Mouse (Mus musculus) frontal cortex, adult 2 months (tissue): ENCODE measurements around the gene Dock8. TPM values are rescaled to one million over a fixed set of nuclear protein-coding genes. Genes with fewer than 3 reads are reported as not detected.
"Not testable (repeated sequence)": the region's sequence is repeated elsewhere in the genome, so short reads cannot be mapped to it uniquely, and the experiment has no call there.

ENCODE experiments used
- DNase-seq, 2 experiments: peaks; one replicate each; pipeline ENCODE4 v3.0.0; 2022; ENCODE audit warnings: low spot score in 1 of 2; ENCODE audit errors: extremely low spot score in 1 of 2
- polyA plus RNA-seq: library from polyadenylated mRNA; depleted of rRNA; stranded (reverse); fragments of >200 nt; gene quantifications from 2 replicates; pipeline ENCODE4 v1.2.3, GENCODE M21; 2012

The Dock8 gene
- polyA plus RNA-seq, 1 experiment: 2.1 TPM

DNA sequence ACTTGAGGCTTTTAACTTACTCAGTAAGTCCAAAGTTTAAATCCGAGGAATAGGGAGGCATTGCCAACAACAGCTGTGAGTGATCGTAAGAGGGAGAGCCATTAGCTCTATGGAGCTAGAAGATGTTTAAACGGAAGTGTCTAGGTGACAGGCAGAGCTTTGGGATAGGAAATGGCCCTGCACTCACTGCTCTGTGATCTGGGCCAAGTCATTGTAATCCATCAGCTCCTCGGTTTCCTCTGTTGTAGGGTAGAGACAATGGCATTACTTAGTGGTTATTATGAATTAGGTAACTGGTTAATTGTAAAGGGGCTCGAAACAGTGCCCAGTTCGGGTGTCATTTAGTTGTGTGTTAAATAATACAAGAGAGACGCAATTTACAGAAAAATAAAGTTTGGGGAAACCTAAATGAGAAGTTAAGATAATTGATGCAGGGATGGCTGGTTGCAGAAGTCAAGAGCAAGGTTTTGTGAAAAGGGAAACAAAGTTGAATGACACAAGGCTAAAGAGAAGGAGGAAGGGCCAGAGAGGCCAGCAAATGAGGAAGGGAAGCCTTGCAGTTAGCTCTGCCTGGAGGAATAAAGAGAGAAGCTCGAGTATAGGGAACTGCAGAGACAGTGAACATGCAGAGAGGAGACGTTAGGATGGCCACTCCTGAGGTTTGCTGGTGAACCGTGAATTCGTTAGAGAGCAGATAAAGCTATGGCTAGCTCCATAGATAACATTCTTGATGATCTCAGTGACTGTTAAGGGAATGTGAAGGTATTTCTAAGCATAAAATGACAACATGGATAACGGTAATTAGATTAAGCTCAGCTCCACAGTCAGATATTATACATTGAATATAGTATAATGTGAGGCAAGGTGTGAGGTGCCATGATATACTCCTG, 2.3 kb upstream of the Dock8 start:
- no peak for DNase-seq

DNA sequence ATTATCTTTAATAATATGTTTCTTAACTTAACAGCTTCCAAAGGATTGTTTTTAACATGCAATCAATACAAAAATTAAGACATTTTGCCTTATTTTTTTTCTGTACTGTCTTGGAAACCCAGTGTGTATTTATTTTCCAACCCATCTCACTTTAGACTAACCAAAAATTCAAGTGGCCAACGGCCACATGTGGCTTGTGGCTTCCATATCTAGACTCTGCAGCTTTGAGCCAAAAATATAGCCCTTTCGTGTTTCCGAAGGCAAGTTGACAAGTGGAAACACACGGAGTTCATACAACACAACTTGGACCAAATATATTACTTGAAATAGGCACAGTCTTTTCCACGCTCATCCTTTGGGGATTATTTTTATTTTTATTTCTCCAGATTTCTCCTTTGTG, 773 bp upstream of the Dock8 start:
- no peak for DNase-seq

DNA sequence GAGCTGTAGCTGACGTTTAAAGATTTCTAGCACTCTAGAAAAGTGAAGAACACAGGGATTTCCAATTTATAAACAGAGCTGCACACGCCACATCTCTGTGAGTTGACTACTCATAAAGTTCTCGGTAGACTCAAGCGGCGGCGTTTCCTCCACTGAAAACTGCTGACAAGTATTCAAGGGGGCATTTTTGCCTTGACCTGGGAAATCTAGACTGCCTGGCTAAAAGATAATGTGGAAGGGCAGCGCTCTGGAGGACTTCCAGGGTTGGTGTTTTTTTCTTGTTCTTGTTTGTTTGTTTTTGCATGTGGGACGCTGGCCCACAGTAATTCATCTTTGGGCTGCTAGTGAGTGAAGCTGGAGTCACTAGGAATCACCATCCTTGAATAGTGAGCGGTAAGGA, 819 bp downstream of the Dock8 start:
- no peak for DNase-seq

DNA sequence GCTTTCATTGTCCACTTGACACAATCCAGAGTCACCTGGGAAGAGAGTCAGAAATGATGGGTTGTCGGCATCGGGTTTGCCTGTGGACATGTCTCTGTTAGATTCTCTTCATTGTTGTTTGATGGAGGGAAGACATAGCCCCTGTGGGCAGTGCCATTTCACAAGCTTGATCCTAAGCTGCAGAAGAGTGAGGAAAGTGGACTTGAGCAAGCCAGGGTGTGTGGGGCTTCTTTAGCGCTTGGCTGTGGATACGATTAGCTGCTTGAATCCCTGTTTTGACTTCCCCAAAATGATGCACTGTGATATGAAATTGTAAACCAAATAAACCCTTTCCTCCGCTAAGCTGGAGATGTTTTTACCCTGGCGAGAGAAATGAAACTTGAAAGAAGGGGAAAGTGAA, 2.7 kb downstream of the Dock8 start:
- DNase-seq: no peak

DNA sequence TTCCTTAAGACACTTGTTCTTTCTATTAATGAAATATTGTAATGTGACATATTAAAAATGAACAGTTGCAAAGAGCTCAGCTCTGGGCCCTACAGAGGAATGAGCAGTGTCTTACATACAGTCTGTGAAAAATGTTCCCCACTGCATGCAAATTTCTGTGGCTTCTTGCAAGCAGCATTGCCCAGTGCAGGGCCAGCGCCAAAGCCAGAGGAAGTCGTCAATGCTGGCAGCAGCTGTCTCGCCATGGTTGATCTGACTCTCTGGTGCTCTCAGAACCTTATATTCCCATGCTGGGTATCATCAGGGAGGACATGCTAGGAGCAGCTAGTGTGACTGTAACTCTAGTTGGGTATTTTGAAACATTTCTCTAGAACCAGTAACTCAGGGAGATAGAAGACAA, 3.5 kb downstream of the Dock8 start:
- DNase-seq: no peak

DNA sequence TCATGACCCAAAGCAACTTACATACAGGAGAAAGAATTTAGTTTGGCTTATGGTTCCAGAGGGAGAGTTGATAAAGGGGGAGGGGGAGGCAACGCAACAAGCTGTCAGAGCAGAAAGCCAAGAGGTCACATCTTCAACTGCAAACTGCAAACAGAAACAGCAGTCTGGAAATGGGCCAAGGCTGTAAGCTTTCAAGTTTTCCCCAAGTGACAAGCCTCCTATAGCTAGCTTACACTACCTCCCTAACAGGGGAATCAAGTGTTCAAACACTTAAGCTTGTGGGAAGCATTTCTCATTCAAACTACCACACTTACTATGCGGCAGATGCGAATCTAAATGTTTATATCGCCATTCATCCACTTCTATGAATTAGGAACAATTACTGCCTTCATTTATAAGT, 4.5 kb downstream of the Dock8 start:
- DNase-seq: no peak

DNA sequence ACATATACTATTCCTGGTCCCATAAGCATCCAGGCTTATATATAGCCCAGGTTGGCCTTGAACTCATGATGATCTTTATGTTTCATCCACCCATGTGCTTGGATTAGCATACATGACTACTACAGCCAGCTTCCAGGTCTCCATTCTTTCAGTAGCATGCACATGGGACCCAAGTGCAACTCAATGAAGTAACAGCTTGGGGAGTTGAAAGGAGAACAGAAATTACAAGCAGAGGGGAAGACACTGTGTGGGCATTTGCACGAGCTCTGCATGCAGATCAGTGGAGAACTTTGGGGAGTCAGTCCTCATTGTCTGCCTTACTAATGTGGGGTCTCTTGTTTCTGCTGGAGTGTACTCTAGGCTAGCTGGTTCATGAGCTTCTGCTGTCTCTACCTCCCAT, 7.4 kb downstream of the Dock8 start:
- DNase-seq: no peak

DNA sequence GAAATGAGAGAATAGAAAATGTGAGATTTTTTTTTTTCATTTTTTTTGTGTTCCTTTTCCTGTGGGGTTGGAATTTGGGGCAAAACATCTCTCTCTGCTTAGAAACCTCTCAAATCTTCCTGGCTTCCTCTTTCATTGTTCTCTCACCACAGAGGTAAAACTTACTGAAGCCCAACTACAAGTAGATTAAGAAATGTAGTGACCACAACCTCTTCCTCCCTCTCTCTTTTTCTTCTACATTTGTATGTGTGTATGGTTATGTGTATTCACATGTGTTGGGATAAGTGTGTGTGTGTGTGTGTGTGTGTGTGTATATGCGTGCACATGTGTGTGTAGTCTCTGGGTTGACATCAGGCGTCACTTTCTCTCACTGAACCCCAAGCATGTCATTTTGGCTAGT, 9.2 kb downstream of the Dock8 start:
- DNase-seq: no peak

DNA sequence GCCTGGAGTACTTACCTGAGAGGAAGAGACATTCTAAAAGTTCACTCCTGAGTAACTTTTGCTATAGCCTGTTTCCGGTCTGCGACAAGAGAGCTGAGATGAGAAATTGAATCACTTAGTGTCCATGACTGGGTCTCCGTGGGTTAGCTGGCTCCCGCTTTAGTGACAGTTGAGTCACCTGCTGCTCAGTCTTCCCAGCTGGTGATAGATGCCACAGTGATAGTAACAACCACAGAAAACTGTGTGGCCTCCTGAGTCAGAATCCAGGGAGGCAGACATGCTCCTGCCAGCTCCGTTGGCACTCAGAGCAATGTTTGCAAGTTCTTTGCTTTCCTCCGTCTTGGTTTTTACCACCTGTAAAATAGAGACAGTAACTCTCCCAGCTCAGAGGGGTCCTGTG, 23.4 kb downstream of the Dock8 start:
- DNase-seq: no peak

DNA sequence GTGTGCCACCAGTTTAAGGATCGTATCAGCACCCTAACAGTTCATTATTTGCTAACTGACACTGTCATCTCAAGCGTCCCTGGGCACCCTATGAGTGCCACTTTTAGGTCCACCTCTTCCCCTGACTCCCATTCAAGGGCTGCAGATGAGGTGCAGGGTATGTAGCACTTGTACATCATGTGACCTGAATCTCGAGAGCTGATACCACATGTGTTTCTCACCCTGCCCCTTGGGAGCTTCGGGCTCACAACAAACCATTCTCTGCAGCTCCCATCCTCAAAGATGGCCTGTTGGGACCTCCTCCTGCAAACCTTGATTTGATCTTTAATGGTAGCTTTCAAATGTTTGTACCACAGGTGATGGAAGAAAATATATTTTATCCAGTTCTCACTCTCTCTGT, 32.4 kb downstream of the Dock8 start:
- DNase-seq: no peak

DNA sequence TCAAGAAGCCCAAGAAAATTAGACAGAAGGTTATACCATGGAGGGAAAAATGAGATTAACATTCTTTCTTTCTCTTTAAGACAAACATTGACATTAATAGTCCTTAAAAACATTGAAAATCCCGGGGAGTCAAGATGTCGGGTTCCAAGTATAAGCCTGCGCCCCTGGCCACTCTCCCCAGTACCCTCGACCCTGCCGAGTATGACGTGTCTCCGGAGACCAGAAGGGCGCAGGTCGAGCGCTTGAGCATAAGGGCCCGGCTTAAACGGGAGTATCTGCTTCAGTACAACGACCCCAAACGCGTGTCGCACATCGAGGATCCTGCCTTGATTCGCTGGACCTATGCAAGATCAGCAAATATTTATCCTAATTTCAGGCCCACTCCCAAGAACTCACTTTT, 33.7 kb downstream of the Dock8 start:
- not testable (repeated sequence) for DNase-seq

DNA sequence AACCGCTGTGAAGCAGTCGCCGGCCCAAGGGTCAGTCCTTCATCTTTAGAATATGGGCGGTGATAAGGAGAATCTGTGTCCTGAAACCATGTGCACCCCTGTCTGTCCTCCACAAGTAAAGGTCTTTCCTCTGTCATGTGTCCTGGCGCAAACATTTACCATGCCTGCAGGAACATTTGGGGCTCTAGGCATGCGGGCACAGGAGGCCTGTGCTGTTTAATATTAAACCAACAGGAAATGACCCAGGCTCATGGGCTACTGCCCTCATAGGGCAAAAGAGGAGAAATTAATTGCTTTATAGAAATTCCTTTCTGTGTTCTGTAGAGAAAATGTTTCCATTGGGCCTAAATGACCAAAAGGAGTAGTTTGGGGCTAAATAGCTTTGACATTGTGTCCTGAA, 36.5 kb downstream of the Dock8 start:
- no peak for DNase-seq

DNA sequence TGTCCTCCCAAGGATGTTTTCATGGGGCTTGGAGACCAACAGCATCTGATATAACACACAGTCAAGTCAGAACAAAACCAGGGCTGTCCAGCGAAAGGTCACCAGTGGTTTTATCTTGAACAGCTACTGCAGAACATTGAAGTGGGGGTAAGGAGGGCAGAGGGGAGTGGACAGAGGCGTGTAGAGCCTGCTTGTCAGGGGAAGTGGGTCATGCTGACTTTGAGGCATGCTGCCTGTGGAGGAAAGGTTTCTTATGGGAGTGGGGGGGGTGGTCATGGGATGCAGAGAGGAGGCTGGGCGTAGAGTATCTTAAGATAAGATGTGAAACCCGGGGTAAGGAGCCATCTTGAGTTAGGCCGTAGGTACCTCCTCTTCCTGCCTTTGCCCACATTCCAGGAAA, 37.5 kb downstream of the Dock8 start:
- DNase-seq: no peak

DNA sequence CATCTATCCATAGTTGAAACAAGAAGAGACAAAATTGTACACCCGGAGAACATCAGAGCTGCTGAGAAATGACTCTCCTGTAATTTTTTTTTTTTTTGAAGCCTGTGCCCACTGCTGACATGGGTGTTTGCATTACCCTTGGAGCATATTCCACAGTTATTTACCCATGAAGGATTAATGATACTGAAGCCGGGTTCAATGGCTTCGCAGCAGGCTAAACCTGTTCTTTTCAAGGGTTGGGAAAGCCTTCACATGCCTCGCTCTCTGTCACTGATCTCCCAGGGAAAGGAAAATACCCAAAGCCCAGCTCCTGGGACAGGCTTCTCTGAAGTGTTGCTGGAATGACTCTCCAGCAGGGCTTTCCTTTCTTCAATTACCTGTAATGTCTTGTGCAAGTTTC, 37.9 kb downstream of the Dock8 start:
- no peak for DNase-seq

DNA sequence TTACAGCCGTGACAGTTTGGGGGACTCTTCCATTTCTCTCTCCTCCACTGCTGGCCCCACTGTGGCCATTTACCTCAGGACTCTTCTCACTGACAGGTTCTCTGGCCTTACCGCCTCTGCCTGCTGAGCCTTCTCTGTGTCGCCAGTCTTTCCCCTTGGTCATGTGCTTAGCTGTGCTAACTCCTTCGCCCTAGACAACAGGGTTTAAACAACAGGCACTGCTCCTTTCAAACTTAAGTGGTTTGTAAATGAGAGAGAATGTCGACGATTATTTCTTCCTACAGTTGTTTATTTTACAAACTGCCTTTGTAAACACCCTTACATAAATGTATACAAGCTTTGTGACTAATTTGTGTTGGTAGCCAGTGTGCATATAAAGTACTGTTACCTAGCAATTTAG, 39.0 kb downstream of the Dock8 start:
- no peak for DNase-seq

DNA sequence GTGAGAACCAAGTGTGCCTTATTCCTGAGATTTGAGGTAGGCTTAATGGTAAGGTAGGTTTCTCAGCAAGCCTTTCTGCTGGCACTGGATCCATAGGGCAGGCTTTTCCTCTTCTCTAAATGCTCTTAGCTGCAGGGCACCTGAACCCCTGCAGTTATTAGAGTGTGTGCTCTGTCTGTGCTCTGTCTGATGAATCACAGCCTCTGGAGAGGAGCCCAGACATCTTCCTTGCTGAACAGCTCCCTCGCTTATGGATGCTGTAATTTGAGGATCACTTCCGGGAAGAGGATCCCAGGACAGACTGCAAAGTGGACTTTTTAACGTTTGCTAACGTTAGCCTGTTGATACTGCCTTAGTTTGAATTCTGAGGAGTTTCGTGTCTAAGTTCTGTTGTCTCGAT, 41.9 kb downstream of the Dock8 start:
- DNase-seq: peak in 1 of 2 experiments; percentile 10

DNA sequence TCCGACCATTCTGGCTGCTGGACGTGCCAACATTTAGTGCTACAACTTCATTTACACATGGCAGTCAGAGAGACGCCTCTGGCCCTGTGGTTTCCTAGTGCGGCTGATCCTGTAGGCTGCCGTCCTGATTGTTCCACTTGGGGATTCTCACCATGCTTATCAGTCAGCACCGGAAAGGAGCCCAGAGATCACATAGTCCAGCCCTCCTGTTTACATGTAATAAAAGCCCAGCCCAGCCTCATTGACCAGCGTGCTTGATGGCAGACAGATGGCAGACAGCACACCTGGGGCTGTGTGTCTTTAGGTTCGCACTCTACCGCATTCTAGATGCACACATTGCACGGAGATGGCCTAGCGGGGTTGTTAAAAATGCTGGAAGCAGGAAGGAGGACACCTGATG, 43.6 kb downstream of the Dock8 start:
- DNase-seq: no peak

DNA sequence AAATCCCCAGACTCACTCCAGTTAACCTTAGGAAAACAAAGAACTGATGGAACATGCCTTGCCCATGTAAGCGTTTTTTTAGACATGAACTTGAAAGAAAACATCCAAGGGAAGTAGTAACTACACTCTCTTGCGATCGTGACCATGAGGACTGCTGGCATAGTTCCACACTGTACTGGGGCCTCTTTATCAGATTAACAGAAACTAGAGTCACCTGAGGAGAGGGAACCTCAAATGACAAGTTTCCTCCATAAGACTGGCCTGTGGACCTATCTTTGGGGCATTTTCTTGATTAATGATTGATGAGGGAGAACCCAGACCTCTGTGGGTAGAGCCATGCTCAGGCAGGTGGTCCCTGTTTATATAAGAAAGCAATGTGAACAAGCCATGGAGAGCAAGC, 44.7 kb downstream of the Dock8 start:
- no peak for DNase-seq

DNA sequence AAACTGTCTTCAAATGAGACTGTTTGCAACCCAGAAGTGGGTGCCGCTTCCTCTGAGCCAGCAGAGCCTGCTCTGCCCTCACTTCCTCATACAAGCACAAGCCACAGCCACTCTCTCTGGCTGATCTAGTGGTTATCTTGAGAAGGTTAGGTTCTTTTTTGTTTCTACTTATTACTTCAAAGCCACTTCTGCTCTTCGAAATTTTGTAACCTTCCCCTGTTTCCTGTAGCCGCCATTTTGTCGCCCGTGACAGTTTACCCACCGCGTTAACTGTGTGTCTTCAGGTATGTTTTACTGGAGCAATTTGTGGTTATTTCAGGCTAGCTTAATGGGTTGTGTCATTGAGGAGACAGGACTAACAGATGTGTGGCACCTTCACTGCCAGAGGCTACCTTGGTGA, 53.0 kb downstream of the Dock8 start:
- DNase-seq: no peak

DNA sequence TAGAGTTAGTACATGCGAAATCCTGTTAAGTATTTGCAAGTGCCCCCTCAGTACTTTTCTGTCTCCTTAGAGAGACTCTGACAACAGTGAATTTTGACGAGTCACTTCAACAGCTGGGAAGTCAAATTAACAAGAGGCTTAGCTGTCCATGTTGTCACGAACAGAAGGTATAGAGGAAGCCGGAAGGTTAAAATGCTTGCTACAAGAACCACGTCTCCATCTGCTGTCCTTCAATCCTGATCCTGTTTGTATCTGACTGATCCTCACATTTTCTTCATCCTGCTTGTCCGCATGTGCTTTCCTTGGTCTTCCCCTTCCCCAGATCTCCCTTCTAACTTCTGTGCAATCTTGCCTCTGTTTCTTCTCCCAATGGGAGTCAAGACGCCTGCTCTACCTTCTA, 53.8 kb downstream of the Dock8 start:
- DNase-seq: no peak

DNA sequence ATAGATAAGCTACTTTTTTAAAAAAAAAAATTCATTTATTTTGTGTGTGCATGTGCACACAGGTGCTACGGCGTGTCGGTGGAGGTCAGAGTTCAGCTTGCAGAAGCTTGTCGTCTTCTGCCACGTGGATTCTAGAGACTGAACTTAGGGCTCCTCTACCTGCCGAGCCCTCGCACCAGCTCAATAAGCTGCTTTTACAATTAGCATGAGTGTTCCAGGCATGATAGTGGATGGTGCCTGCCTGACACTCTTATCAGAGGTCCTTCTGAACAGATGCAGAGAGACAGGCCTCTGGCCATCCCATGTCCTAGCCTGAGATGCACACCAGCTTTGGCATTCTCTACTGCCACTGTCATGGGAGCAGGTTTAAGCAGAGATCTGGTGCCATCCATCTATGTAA, 55.7 kb downstream of the Dock8 start:
- no peak for DNase-seq

DNA sequence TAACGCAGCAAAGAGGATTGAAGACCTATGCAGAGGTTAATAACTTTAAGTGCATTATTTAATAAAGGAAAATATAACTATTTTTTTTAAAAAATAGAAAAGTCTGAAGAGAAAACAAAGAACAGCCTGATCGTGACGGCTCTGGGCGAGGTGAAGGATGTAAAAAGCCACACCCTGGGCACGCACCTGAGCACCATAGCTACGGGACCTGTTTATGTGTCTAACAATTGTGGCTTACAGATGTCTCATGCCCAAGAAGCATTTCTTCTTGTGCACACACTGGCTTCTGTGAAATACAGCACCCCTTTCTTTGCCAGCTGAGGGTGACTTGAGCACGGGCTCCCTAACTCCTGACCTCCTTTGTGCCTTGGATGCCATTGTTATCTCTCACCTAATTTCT, 56.2 kb downstream of the Dock8 start:
- no peak for DNase-seq

DNA sequence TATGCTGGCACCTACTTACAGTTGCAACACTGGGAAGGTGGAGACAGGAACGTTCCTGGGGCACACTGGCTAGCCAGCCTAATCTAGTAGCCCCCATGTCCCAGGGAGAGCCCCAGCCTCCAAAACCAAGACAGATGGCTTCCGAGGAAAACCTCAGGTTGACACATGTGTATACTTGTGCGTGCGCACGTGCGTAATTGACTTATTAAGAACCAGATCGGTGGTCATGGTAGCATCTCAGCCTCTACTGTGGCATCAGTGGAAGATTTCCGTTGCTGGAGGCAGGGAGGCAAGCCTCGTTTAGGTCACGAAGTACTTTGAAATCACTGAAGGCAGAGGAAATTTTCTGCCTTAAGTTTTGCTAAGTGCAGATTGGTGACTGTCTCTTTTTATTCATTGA, 56.9 kb downstream of the Dock8 start:
- DNase-seq: no peak
